Mouse (Mus musculus) erythroblast, adult 5-6 weeks (primary cell): ENCODE results near the gene Brap. TPM values are rescaled to one million over a fixed set of nuclear protein-coding genes. Genes with fewer than 3 reads are reported as not detected.

ENCODE experiments used
- ATAC-seq: replicated peaks from 2 replicates; pipeline ENCODE4 v1.8.0; 2016; ENCODE audit warnings: moderate number of reproducible peaks, mild to moderate bottlenecking, moderate TSS enrichment, inconsistent platforms; ENCODE audit not compliant: poor library complexity, low FRiP score, severe bottlenecking
- total RNA-seq, 2 experiments: library from RNA; stranded (forward) in 1 of 2; stranded (reverse) in 1 of 2; fragments of 150-400 nt in 1 of 2; fragments of 200-764, 138-1000 nt in 1 of 2; gene quantifications; 2 replicates each; pipeline versions ENCODE4 v1.2.3 to v1.2.4; 2015 to 2017; ENCODE audit warnings: low replicate concordance in 2 of 2

The Brap gene
- total RNA-seq, 2 experiments from 2014 or later = 30.4 to 67.0 TPM

GRCm38 (mm10) chr5:121711928-121712231, 51.5 kb downstream of the Brap start:
- ATAC-seq = peak; percentile 46

DNA sequence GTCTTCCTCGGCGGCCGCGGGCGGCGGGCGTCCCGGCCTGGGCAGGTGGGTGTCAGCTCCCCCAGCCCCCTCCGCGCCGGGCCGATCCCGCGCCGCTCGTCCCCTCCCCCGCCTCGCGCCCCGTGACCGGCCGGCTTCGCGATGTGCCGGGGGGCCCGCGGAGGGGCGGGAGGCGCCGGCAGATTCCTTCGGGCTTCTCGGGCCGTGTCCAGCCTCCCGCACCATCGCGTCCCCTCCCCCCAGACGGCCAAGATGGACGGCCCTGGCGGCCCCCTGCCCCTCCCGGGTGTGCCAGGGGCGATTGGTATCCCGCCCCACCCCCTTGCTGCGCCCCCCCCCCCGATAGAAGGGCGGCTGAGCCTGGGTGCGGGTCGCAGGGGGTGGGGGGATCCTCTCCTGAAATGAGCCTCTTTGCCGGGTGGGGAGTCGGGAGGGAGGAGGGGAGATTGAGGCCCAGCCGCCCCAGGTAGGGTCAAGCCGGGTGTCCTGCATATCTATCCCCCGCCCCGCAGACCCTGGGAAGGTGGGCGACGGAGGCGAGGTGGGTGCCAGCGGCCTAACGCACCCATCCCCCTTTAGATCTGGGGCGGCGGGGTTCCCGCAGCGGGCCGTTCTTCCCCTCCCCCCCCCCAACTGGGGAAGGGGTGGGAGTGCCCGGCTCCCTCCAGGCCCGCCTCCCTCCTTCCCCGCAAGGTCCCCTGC, 52.0 kb downstream of the Brap start:
- ATAC-seq = peak; percentile 25; the same call in 1 of the 2 replicates

- 0 out of 2 replicates have a peak, but pooled peaks have one; percentile 24 for ATAC-seq
Observed at GRCm38 (mm10) chr5:121712934-121713538, 52.7 kb downstream of the Brap start.

DNA sequence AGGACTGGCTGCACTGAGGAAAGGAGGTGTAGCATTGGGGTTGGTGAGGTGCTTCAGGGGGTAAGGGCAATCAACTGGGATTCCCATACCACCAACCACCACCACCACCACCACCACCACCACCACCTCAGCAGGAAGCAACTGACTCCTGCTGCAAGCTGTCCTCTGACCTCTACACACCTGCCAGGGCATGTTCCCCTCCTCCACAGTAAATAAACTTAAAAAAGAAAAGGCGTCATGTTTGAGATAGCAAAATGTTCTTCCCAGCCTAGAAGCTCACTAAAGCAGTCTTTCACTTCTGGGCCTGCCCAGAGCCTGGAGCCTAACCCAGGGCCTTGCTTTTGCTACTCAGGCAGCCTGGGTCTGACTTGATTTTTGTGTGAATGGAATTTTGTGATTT, 54.0 kb downstream of the Brap start:
- ATAC-seq = no peak

DNA sequence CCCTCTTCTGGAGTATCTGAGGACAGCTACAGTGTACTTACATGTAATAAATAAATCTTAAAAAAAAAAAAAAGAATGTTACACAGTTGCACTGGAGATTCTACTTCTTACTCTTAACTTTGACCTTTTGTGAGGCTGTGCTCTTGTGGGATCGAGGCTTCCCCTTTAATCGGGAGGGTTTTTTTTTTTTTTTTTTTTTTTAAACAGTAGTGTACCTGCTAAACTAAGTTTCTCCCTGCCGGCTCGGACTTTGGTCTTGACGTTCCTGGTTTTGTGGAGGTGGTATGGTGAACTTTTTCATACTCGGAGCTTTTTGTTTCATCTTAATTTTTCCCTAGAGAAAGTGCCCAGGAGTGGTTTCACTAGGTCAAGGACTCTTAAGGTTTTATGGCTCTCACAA, 54.6 kb downstream of the Brap start:
- ATAC-seq = no peak

GRCm38 (mm10) chr5:121718462-121718861, 58.1 kb downstream of the Brap start:
- ATAC-seq = no peak

- peak; percentile 76 for ATAC-seq
Observed at GRCm38 (mm10) chr5:121720888-121721585, 60.7 kb downstream of the Brap start.

DNA sequence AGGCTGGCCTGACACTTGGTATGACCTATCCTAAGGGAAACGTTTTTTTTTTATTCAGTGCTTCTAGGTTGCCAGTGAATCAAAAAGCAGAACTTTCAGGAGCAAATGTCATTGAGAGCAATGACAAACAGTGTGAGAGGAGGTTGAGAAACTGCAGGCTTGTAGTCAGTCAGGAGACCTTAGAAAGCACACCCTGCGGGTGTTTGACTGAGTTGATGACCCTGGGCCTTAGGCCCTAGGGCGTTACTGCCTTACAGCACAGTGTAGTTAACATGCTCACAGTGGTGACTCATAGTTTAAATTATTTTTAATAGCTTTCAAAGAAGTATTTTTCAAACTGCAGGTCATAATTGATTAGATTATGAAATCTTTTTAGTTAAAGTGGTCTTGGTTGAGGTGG, 61.5 kb downstream of the Brap start:
- ATAC-seq = no peak

DNA sequence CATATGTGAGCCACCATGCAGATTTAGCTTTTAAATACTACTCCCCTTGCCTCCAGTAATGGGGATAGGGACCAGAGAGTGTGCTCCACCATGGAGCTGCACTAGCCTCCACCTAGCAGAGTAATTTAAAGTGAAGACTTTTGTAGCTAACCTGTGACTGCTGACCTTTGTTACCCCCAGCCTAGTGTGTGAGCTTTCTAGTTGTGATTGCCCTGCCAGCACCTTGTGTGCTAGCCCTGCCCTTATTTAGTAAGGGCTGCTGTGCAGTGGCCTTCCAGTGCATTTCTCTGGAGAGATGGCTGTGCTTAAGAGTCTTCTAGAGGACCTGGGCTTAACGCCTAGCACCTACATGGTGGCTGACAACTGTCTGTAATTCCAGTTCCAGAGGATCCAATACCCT, 64.3 kb downstream of the Brap start:
- no peak for ATAC-seq

- ATAC-seq = no peak
Observed at GRCm38 (mm10) chr5:121730057-121730456, 69.7 kb downstream of the Brap start.

DNA sequence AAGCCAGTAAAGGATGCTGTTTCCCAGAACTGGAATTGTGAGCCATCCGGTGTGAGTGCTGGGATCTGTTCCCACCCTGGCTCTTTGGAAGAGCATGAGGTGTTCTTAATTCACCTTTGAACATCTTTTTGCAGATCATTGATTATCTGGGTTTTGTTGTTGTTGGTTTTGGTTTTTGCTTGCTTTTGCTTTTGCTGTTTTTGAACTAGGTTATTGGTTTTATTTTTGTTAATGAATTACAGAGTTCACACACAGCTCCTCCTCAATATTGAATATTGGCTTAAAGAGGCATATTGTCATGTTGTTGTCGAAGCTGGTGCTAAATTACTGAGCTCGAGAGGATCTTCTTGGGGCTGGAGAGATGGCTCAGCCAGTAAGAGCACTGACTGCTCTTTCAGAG, 76.3 kb downstream of the Brap start:
- no peak for ATAC-seq

Other genes starting within 250 kb of the Brap start
- gene Tmem116, start 208.7 kb upstream of the Brap start, total RNA-seq (2015; ENCODE audit: low replicate concordance) = not detected in 2 replicates
- gene Tmem116, start 208.7 kb upstream of the Brap start, total RNA-seq (2017; ENCODE audit: low replicate concordance) = 0.42 and 1.4 TPM in 2 replicates
- 37.8 and 44.6 TPM in 2 replicates for gene Erp29, start 208.1 kb upstream of the Brap start, total RNA-seq (2015; ENCODE audit: low replicate concordance)
- 76.1 and 121 TPM in 2 replicates for gene Erp29, start 208.1 kb upstream of the Brap start, total RNA-seq (2017; ENCODE audit: low replicate concordance)
- not detected in 2 replicates for gene Adam1b, start 157.1 kb upstream of the Brap start, total RNA-seq (2015; ENCODE audit: low replicate concordance)
- gene Adam1b, start 157.1 kb upstream of the Brap start, total RNA-seq (2017; ENCODE audit: low replicate concordance) = not detected in 2 replicates
- gene Adam1a, start 115.1 kb upstream of the Brap start, total RNA-seq (2015; ENCODE audit: low replicate concordance) = 0.38 and 1.3 TPM in 2 replicates
- gene Adam1a, start 115.1 kb upstream of the Brap start, total RNA-seq (2017; ENCODE audit: low replicate concordance) = 0.85 and 1.4 TPM in 2 replicates
- not detected in 2 replicates for gene Gm42878, start 115.1 kb upstream of the Brap start, total RNA-seq (2015; ENCODE audit: low replicate concordance)
- gene Gm42878, start 115.1 kb upstream of the Brap start, total RNA-seq (2017; ENCODE audit: low replicate concordance) = 0.60 TPM in 1 of 2 replicates, not detected in the other
- 51.0 and 70.3 TPM in 2 replicates for gene Mapkapk5, start 114.7 kb upstream of the Brap start, total RNA-seq (2015; ENCODE audit: low replicate concordance)
- 36.1 and 43.6 TPM in 2 replicates for gene Mapkapk5, start 114.7 kb upstream of the Brap start, total RNA-seq (2017; ENCODE audit: low replicate concordance)
- gene Aldh2, start 66.7 kb upstream of the Brap start, total RNA-seq (2015; ENCODE audit: low replicate concordance) = 28.2 and 58.1 TPM in 2 replicates
- gene Aldh2, start 66.7 kb upstream of the Brap start, total RNA-seq (2017; ENCODE audit: low replicate concordance) = 96.6 and 99.4 TPM in 2 replicates
- 1.9 and 3.1 TPM in 2 replicates for gene Acad12, start 41.6 kb upstream of the Brap start, total RNA-seq (2015; ENCODE audit: low replicate concordance)
- 0.14 and 0.51 TPM in 2 replicates for gene Acad12, start 41.6 kb upstream of the Brap start, total RNA-seq (2017; ENCODE audit: low replicate concordance)
- gene Acad10, start within 50 bp of the Brap start, total RNA-seq (2015; ENCODE audit: low replicate concordance) = 2.1 and 3.7 TPM in 2 replicates
- 0.14 and 0.26 TPM in 2 replicates for gene Acad10, start within 50 bp of the Brap start, total RNA-seq (2017; ENCODE audit: low replicate concordance)
- gene Atxn2, start 50.8 kb downstream of the Brap start, total RNA-seq (2015; ENCODE audit: low replicate concordance) = 97.4 and 97.8 TPM in 2 replicates
- 166 and 169 TPM in 2 replicates for gene Atxn2, start 50.8 kb downstream of the Brap start, total RNA-seq (2017; ENCODE audit: low replicate concordance)
- gene Sh2b3, start 177.1 kb downstream of the Brap start, total RNA-seq (2015; ENCODE audit: low replicate concordance) = 9.0 and 18.1 TPM in 2 replicates
- 5.5 and 6.0 TPM in 2 replicates for gene Sh2b3, start 177.1 kb downstream of the Brap start, total RNA-seq (2017; ENCODE audit: low replicate concordance)
- gene Pheta1, start 188.4 kb downstream of the Brap start, total RNA-seq (2015; ENCODE audit: low replicate concordance) = 0.19 and 0.84 TPM in 2 replicates
- 0.70 TPM in 1 of 2 replicates, not detected in the other for gene Pheta1, start 188.4 kb downstream of the Brap start, total RNA-seq (2017; ENCODE audit: low replicate concordance)